Mouse (Mus musculus): ENCODE data around the gene Slc22a17. TPM values are rescaled to one million over a fixed set of nuclear protein-coding genes. Genes with fewer than 3 reads are reported as not detected.

Slc22a17 gene
- total and polyA plus RNA-seq, 2 experiments from 2014 or later, result 369 to 606 TPM

DNA sequence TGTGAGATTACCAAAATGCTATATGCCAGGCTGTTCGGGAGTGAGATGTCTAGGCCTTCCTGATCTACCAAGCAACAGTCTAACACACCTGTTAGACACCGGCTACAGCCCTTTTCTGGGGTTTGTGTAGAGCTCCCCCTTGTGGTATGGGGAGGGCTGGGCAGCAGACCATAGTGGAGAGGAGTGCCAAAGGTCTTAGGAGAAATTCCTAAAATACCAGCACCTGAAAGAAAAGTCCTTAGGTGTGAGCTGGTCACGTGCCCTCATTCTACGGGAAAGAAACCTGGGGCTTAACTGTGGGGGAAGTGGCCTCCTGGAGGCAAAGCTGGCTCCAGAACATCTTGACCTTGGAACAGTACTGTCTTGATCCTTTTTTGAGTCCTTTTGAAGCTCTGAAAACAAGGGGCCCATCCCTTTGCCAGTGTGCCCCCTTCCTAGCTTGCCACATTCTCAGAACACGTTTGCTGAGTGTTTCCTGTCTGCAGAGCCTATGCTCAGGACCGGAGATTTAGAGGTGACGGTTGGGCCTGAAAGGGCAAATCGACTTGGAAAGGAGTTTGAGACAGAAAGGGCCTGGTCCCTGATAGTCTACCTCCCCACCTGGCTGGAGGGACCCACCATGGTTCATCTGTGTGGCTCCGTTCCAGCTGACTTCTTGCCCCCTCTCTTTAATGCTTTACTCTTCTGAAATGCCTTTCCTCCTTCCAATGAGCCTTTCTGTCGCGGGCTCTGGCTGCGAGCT is 26.7 kb upstream of the Slc22a17 start:
- no peaks in the 10 kb centered on the region for H3K9me3 ChIP-seq (ENCODE audit: low read length)
- ATAC-seq (no peak), DNase-seq (ENCODE audit: low spot score) (peak; percentile 57)
- no peaks in the 10 kb centered on the region for H3K36me3 ChIP-seq (ENCODE audit: insufficient read depth, low read length)
- H3K4me3 ChIP-seq (ENCODE audit: low read length), result no peak overlapping the region
- 57% methylated on average over 12 of the region's 12 CpGs for WGBS
- H3K4me1 ChIP-seq (ENCODE audit: insufficient read depth, low read length), result no peaks in the 10 kb centered on the region
- peak; percentile 80 for TF ChIP-seq CTCF (IDR thresholded peaks at IDR 0.05; ENCODE audit: low read depth)
- H3K27me3 ChIP-seq (ENCODE audit: insufficient read depth, low read length), result no peaks in the 10 kb centered on the region
- H3K9ac ChIP-seq (replicated peaks; ENCODE audit: low read length), result no peak overlapping the region
- H3K4me2 ChIP-seq (ENCODE audit: low read depth, low read length), result no peak overlapping the region
- H3K27ac ChIP-seq, result no peak overlapping the region

DNA sequence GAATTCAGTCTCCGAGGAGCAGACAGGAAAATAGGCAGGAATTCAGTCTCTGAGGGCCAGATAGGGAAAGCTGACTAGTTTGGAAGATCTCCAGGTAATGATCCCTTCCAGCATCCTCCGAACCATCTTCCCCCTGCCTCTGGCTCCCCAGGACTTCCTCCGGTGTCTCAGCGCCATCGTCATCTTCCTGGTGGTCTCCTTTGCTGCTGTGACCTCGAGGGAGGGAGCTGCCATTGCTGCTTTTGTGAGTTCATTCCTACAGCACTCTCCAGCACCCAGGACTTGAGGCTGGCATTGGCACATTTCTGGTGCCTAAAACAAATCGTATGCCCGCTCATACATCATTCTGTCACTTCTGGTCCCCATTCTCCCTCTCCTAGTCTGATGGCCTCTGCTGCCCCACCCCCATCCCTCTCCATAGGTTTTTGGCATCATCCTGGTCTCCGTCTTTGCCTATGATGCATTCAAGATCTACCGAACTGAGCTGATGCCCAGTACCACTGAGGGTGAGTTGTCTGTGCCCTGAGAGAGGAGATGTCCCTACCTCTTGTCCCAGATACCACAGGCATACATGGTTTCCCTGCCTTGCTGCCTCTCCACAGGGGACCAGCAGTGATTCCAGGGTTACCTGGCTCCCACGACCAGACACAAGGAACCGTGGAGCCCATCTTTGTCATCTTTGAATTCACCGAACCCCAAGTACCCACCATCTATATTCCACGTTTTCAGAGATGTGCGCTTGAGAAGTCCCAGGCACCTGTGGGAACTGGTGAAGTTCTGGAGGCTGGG is 25.7 kb upstream of the Slc22a17 start:
- Histone ChIP-seq H3K4me2 (ENCODE audit: low read depth, low read length) (no peak overlapping the region), H3K4me1 (ENCODE audit: insufficient read depth, low read length) (no peaks in the 10 kb centered on the region), H3K9ac (replicated peaks; ENCODE audit: low read length) (no peak overlapping the region), H3K27me3 (ENCODE audit: insufficient read depth, low read length) (no peaks in the 10 kb centered on the region), H3K4me3 (ENCODE audit: low read length) (no peak overlapping the region), H3K9me3 (ENCODE audit: low read length) (no peaks in the 10 kb centered on the region), H3K36me3 (ENCODE audit: insufficient read depth, low read length) (no peaks in the 10 kb centered on the region), H3K27ac (no peak overlapping the region)
- 73% methylated on average over 15 of the region's 15 CpGs for WGBS
- no peak for DNase-seq (ENCODE audit: low spot score)
- no peak for TF ChIP-seq CTCF (IDR thresholded peaks at IDR 0.05; ENCODE audit: low read depth)
- ATAC-seq, result no peak

DNA sequence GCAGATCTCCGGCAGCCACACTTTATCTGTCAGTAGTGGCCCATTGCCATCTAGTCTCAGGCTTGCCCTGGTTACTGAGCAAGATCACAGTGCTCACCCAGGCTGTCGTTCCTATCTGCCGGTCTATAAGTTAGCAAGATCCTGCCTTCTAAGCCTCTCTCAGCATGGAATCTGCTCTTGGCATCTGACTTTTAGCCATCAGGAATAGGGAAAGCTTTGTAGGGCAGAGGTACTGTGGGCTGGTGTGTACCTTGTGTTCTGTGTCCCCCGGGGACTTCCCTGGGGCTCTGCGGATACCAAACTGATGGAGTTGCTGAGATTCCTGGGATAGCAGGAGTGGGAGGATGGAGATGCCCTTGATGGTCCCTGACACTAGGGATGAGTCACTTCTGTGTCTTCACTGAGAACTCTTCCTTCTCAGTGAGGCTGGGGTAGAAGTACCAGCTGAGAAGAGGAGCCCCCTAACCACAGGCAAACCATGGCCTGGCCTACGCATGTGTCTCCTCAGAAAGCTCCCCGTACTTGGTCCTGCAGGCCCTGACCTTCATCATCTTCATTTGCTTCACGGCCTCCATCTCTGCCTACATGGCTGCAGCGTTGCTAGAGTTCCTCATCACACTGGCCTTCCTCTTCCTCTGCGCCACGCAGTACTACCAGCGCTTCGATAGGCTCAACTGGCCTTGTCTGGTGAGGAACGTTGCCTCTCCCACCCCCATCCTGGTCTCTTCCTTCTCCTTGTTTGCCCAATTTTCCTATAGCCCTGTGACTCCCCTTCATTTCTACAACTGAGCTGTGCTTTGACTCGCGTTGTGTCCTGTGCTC is 24.6 kb upstream of the Slc22a17 start:
- no peak overlapping the region for H3K9ac ChIP-seq (replicated peaks; ENCODE audit: low read length)
- no peak for TF ChIP-seq CTCF (IDR thresholded peaks at IDR 0.05; ENCODE audit: low read depth)
- H3K4me1 ChIP-seq (ENCODE audit: insufficient read depth, low read length), result peaks cover 6% of the 10 kb centered on the region; the same call in 1 of the 2 replicates
- no peak overlapping the region for H3K4me3 ChIP-seq (ENCODE audit: low read length)
- H3K36me3 ChIP-seq (ENCODE audit: insufficient read depth, low read length), result no peaks in the 10 kb centered on the region
- H3K27me3 ChIP-seq (ENCODE audit: insufficient read depth, low read length), result no peaks in the 10 kb centered on the region
- no peak for ATAC-seq
- 87% methylated on average over 16 of the region's 16 CpGs for WGBS
- peak overlapping the region; percentile 26; the same call in 1 of the 2 replicates for H3K27ac ChIP-seq
- no peak for DNase-seq (ENCODE audit: low spot score)
- peak overlapping the region; percentile 23; the same call in 1 of the 2 replicates for H3K4me2 ChIP-seq (ENCODE audit: low read depth, low read length)
- no peaks in the 10 kb centered on the region for H3K9me3 ChIP-seq (ENCODE audit: low read length)

DNA sequence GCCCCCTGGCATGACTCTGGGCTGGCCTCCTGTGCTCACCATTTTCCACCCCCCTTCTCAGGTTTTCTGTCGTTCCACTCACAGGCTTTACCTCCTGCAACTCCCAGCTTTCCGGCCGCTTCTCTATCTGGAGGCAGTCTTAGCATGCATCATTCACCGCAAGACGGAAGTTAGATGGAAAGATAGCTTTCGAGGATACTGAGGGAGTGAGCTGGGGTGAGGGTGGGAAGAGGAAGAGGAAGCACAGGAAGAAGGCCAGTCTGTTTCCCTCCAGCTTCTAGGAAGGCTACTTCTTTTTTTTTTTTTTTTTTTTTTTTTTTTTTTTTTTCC is 23.9 kb upstream of the Slc22a17 start:
- Histone ChIP-seq H3K4me3 (ENCODE audit: low read length) (no peak overlapping the region), H3K27ac (peak overlapping the region; percentile 85), H3K36me3 (ENCODE audit: insufficient read depth, low read length) (no peaks in the 10 kb centered on the region), H3K9ac (replicated peaks; ENCODE audit: low read length) (peak overlapping the region; percentile 43; the same call in 1 of the 2 replicates), H3K4me1 (ENCODE audit: insufficient read depth, low read length) (peaks cover 6% of the 10 kb centered on the region; the same call in 1 of the 2 replicates), H3K4me2 (ENCODE audit: low read depth, low read length) (peak overlapping the region; percentile 31; the same call in 1 of the 2 replicates), H3K9me3 (ENCODE audit: low read length) (no peaks in the 10 kb centered on the region), H3K27me3 (ENCODE audit: insufficient read depth, low read length) (no peaks in the 10 kb centered on the region)
- WGBS, result 44% methylated on average over 6 of the region's 6 CpGs
- no peak for TF ChIP-seq CTCF (IDR thresholded peaks at IDR 0.05; ENCODE audit: low read depth)
- ATAC-seq, result no peak
- DNase-seq (ENCODE audit: low spot score), result no peak

DNA sequence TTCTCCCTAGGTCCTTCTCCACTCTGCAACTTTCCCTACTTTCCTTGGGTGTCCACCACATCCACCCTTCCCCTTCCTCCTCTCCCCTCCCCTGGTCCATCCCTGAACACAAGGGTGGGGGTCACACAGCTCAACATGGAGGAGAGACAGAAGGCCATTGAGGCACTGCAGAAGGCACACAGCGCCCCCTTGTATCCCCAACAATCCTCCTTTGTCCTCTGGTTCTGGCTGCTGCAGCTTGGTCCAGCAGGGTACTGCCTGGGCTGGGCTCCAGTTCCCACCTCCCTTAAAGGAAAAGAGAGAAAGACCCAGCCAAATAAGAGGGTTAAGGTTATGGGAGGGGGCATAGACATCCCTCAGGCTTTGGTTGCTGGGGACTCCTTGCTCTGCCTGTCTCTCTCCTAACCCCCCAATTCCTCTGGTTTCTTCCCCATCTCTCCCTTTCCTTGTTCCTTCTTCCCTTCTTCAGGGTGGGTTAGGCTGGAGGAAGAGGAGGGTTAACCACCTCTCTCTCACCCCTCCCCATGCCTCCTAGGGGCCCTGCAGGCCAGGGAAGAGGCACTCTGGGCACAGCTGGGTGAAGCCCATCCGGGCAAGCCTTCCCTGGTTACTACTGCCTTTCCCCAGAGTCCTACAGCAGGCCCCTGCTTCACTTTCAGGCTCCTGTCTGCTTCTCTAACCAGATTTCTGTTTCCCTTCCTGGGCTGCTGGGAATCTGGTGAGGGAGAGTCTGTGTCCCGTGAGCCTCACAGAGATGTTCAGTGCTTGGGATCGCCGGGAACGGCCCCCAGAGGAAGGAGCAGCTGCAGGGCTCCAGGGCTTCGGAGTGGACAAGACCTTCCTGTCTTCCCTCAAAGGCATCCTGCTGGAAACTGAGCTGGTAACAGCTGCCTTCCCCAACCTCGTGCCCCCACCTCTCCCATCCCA is 23.2 kb upstream of the Slc22a17 start, which contains the start of gene Cmtm5:
Gene Cmtm5 (plus strand): TSS at position 358 of the 927 bp plus-strand sequence.
- peak within 1 kb of the TSS; percentile 43 for H3K9ac ChIP-seq (replicated peaks; ENCODE audit: low read length)
- no peak within 1 kb of the TSS for H3K4me3 ChIP-seq (ENCODE audit: low read length)
- peak within 1 kb of the TSS; percentile 31; the same call in 1 of the 2 replicates for H3K4me2 ChIP-seq (ENCODE audit: low read depth, low read length)
- peaks cover 6% of the 10 kb centered on the region; the same call in 1 of the 2 replicates for H3K4me1 ChIP-seq (ENCODE audit: insufficient read depth, low read length)
- WGBS, result 16% methylated on average over 8 of the region's 8 CpGs
- H3K9me3 ChIP-seq (ENCODE audit: low read length), result no peaks in the 10 kb centered on the region
- H3K27ac ChIP-seq, result peak within 1 kb of the TSS; percentile 85
- H3K36me3 ChIP-seq (ENCODE audit: insufficient read depth, low read length), result no peaks in the 10 kb centered on the region
- H3K27me3 ChIP-seq (ENCODE audit: insufficient read depth, low read length), result no peaks in the 10 kb centered on the region
- peak; percentile 60 for TF ChIP-seq CTCF (IDR thresholded peaks at IDR 0.05; ENCODE audit: low read depth)
- peak; percentile 93 for ATAC-seq
- peak; percentile 83 for DNase-seq (ENCODE audit: low spot score)

Data from hindbrain, postnatal 0 days (tissue).